Mouse (Mus musculus) small intestine, adult 2 months (tissue): ENCODE results near the gene Fxyd2. TPM values are rescaled to one million over a fixed set of nuclear protein-coding genes. Genes with fewer than 3 reads are reported as not detected.

Experiments used
- H3K27ac ChIP-seq: fragments of 200-500 bp; 2 replicates; pipeline ENCODE4 v1.5.1; 2012; ENCODE audit warnings: low read depth, low read length, control low read depth, inconsistent platforms; ENCODE audit not compliant: insufficient read depth
- H3K27me3 ChIP-seq: fragments of 200-500 bp; 2 replicates; pipeline ENCODE4 v1.6.1; 2012; ENCODE audit warnings: mild to moderate bottlenecking, moderate library complexity, low read length, inconsistent platforms; ENCODE audit not compliant: control insufficient read depth, insufficient read depth
- H3K36me3 ChIP-seq: fragments of 200-500 bp; 2 replicates; pipeline ENCODE4 v1.6.1; 2012; ENCODE audit warnings: mild to moderate bottlenecking, low read length, control low read depth, inconsistent platforms; ENCODE audit not compliant: control insufficient read depth, insufficient read depth
- H3K4me1 ChIP-seq: fragments of 200-500 bp; 2 replicates; pipeline ENCODE4 v1.6.1; 2012; ENCODE audit warnings: low read length, inconsistent platforms, mixed read lengths; ENCODE audit not compliant: control insufficient read depth, insufficient read depth, insufficient read length
- H3K4me3 ChIP-seq: fragments of 200-500 bp; 2 replicates; pipeline ENCODE4 v1.5.1; 2012; ENCODE audit warnings: low read depth, mild to moderate bottlenecking, control low read depth, inconsistent platforms, low read length, moderate library complexity
- CTCF ChIP-seq: fragments of 200-500 bp; IDR thresholded peaks from 2 replicates; pipeline ENCODE4 v1.5.1; 2012; ENCODE audit warnings: low read depth, mild to moderate bottlenecking, control low read depth, inconsistent platforms, low read length, moderate library complexity, mixed read lengths; ENCODE audit not compliant: insufficient replicate concordance, insufficient read length; ENCODE audit errors: extremely low read depth
- POLR2A ChIP-seq: fragments of 200-500 bp; IDR thresholded peaks from 2 replicates; pipeline ENCODE4 v1.6.1; 2012; ENCODE audit warnings: low read depth, mild to moderate bottlenecking, control low read depth, inconsistent platforms, low read length, moderate library complexity
- WGBS: fragments of 180-500 bp; shearing (Covaris S2); methylation state at CpG from one replicate; pipeline ENCODE4 v1.1.7; 2018; 5-methylcytosine and 5-hydroxymethylcytosine counted together
- polyA plus RNA-seq: library from polyadenylated mRNA; depleted of rRNA; stranded (reverse); fragments of >200 nt; gene quantifications from 2 replicates; pipeline ENCODE4 v1.2.3, GENCODE M21; 2012; rRNA removed

The Fxyd2 gene
- polyA plus RNA-seq, 1 experiment: 4.6 TPM

GRCm38 (mm10) chr9:45457200-45457599 lies 57.7 kb downstream of the Fxyd2 start:
- Histone ChIP-seq H3K4me3 (no peak overlapping the region), H3K36me3 (no peaks in the 10 kb centered on the region), H3K27ac (no peak overlapping the region), H3K27me3 (no peaks in the 10 kb centered on the region; the same call in 1 of the 2 replicates), H3K4me1 (no peaks in the 10 kb centered on the region)
- WGBS: 18% methylated on average over 7 of the region's 7 CpGs
- TF ChIP-seq POLR2A (no peak), CTCF (no peak)

GRCm38 (mm10) chr9:45458363-45458762 lies 58.9 kb downstream of the Fxyd2 start:
- 75% methylated on average over 14 of the region's 14 CpGs for WGBS
- Histone ChIP-seq H3K4me3 (no peak overlapping the region), H3K36me3 (no peaks in the 10 kb centered on the region), H3K27me3 (no peaks in the 10 kb centered on the region; the same call in 1 of the 2 replicates), H3K4me1 (no peaks in the 10 kb centered on the region), H3K27ac (no peak overlapping the region)
- TF ChIP-seq POLR2A: no peak
- no peak for TF ChIP-seq CTCF

Other genes with a start within 250 kb of the Fxyd2 start
- 0.10 TPM in 1 of 2 replicates, not detected in the other for gene BC049352, start 217.7 kb upstream of the Fxyd2 start, polyA plus RNA-seq
- gene Tmprss4, start 195.6 kb upstream of the Fxyd2 start, polyA plus RNA-seq: 65.3 and 108 TPM in 2 replicates
- 2.9 and 3.3 TPM in 2 replicates for gene Il10ra, start 130.5 kb upstream of the Fxyd2 start, polyA plus RNA-seq
- 0.04 and 0.14 TPM in 2 replicates for gene Tmprss13, start 80.6 kb upstream of the Fxyd2 start, polyA plus RNA-seq
- gene Fxyd6, start 29.5 kb upstream of the Fxyd2 start, polyA plus RNA-seq: 18.9 and 20.6 TPM in 2 replicates
- gene Dscaml1, start 27.0 kb downstream of the Fxyd2 start, polyA plus RNA-seq: 0.48 and 0.62 TPM in 2 replicates